Mouse (Mus musculus): ENCODE results near the gene Hdhd3.
"Not testable (repeated sequence)": the region's sequence is repeated elsewhere in the genome, so short reads cannot be mapped to it uniquely, and the experiment has no call there.

Hdhd3 gene

GRCm38 (mm10) chr4:62508839-62509238 lies 5.6 kb upstream of the Hdhd3 start:
- DNase-seq, result no peak

- DNase-seq, result peak; percentile 26
Measured at GRCm38 (mm10) chr4:62506798-62507197, 3.5 kb upstream of the Hdhd3 start.

GRCm38 (mm10) chr4:62505991-62506390 lies 2.7 kb upstream of the Hdhd3 start:
- no peak for DNase-seq

- no peak for DNase-seq
Measured at GRCm38 (mm10) chr4:62502969-62503368, 298 bp downstream of the Hdhd3 start.

- DNase-seq, result peak; percentile 95
Measured at GRCm38 (mm10) chr4:62501964-62502732, 1.1 kb downstream of the Hdhd3 start.

- DNase-seq, result peak; percentile 26
Measured at GRCm38 (mm10) chr4:62501534-62501933, 1.7 kb downstream of the Hdhd3 start.

- no peak for DNase-seq
Measured at GRCm38 (mm10) chr4:62500799-62501198, 2.5 kb downstream of the Hdhd3 start.

GRCm38 (mm10) chr4:62496815-62497214 lies 6.5 kb downstream of the Hdhd3 start:
- no peak for DNase-seq

- no peak for DNase-seq
Measured at GRCm38 (mm10) chr4:62495946-62496345, 7.3 kb downstream of the Hdhd3 start.

GRCm38 (mm10) chr4:62494230-62494629 lies 9.0 kb downstream of the Hdhd3 start:
- no peak for DNase-seq

GRCm38 (mm10) chr4:62492682-62493081 lies 10.6 kb downstream of the Hdhd3 start:
- DNase-seq, result no peak

GRCm38 (mm10) chr4:62487914-62488313 lies 15.4 kb downstream of the Hdhd3 start:
- DNase-seq, result no peak

- no peak for DNase-seq
Measured at GRCm38 (mm10) chr4:62487172-62487571, 16.1 kb downstream of the Hdhd3 start.

- no peak for DNase-seq
Measured at GRCm38 (mm10) chr4:62486162-62486696, 17.0 kb downstream of the Hdhd3 start.

- no peak for DNase-seq
Measured at GRCm38 (mm10) chr4:62485450-62486161, 17.7 kb downstream of the Hdhd3 start.

GRCm38 (mm10) chr4:62484928-62485327 lies 18.3 kb downstream of the Hdhd3 start:
- no peak for DNase-seq

GRCm38 (mm10) chr4:62480709-62481605 lies 22.3 kb downstream of the Hdhd3 start:
- no peak for DNase-seq

GRCm38 (mm10) chr4:62479937-62480708 lies 23.1 kb downstream of the Hdhd3 start, which contains the start of gene Bspry:
TSS of gene Bspry (plus strand) at chr4:62480053.
- peak; percentile 47 for DNase-seq

GRCm38 (mm10) chr4:62479593-62479936 lies 23.7 kb downstream of the Hdhd3 start:
- not testable (repeated sequence) for DNase-seq

- DNase-seq, result no peak
Measured at GRCm38 (mm10) chr4:62477542-62478244, 25.6 kb downstream of the Hdhd3 start.

GRCm38 (mm10) chr4:62475793-62476192 lies 27.5 kb downstream of the Hdhd3 start:
- no peak for DNase-seq

Measured in embryo, embryonic 11 days (tissue).